In genomic region chr13:56780746-56781469, GRCm38 (mm10) we compare ENCODE assay signal across 13 mouse cellular contexts. TPM values are rescaled to one million over a fixed set of nuclear protein-coding genes. Genes with fewer than 3 reads are reported as not detected.
DNase-seq lines count a peak whose midpoint lies in the region; ATAC-seq and TF ChIP-seq lines count a peak whose summit lies in the region.
"Had no signal": no experiment of that assay in that cellular context is flagged by ENCODE, and none has a peak within 500 bp of the region (broad histone marks: within the 10 kb centered on the region; RNA-seq: fewer than 3 reads in every experiment).

No protein-coding gene starts in this region.

- no peak overlapping the region for H3K4me3 ChIP-seq in hindbrain, embryonic 13.5 days
- H3K4me3 ChIP-seq in hindbrain, embryonic 10.5 days, result no peak overlapping the region
- H3K4me3 ChIP-seq in forebrain, embryonic 15.5 days, result no peak overlapping the region
- H3K4me3 ChIP-seq in midbrain, postnatal 0 days (ENCODE audit: low read depth, low read length), result no peak overlapping the region
- H3K4me3 ChIP-seq: liver, embryonic 13.5 days had no signal

- 0 out of 2 replicates have a peak, but pooled peaks cover 6% of the 10 kb centered on the region for H3K27me3 ChIP-seq in hindbrain, embryonic 13.5 days
- H3K27me3 ChIP-seq in hindbrain, embryonic 10.5 days (ENCODE audit: insufficient read depth, poor library complexity, severe bottlenecking), result no peaks in the 10 kb centered on the region
- no peaks in the 10 kb centered on the region for H3K27me3 ChIP-seq in forebrain, embryonic 15.5 days
- H3K27me3 ChIP-seq in midbrain, postnatal 0 days (ENCODE audit: insufficient read depth, low read length), result no peaks in the 10 kb centered on the region
- H3K27me3 ChIP-seq: liver, embryonic 13.5 days had no signal

- H3K9me3 ChIP-seq in hindbrain, embryonic 13.5 days, result peaks cover 8% of the 10 kb centered on the region
- peaks cover 7% of the 10 kb centered on the region; the same call in 1 of the 2 replicates for H3K9me3 ChIP-seq in hindbrain, embryonic 10.5 days
- H3K9me3 ChIP-seq in forebrain, embryonic 15.5 days, result no peaks in the 10 kb centered on the region
- no peaks in the 10 kb centered on the region for H3K9me3 ChIP-seq in midbrain, postnatal 0 days (ENCODE audit: low read length)
- H3K9me3 ChIP-seq: liver, embryonic 13.5 days had no signal

- TF ChIP-seq CTCF in midbrain, postnatal 0 days (IDR thresholded peaks at IDR 0.05), result peak; percentile 15; the same call in 1 of the 2 replicates

- no peak for DNase-seq in hindbrain, embryonic 10.5 days (ENCODE audit: low spot score)
- DNase-seq in R1 (ENCODE audit: low read depth, low spot score), result peak; percentile 21
- peak; percentile 43 for DNase-seq in midbrain, postnatal 0 days (ENCODE audit: low spot score)
- no peak for DNase-seq in gastrocnemius, postnatal 14 days
- DNase-seq in left cerebral cortex, postnatal 10 days (ENCODE audit: extremely low spot score in 1 of 2, low spot score in 2 of 2), result no peak
- DNase-seq: cerebellum, postnatal 36 days; liver, embryonic 13.5 days; lung, postnatal 4 days; thymus, postnatal 4 days had no signal

- WGBS in hindbrain, embryonic 13.5 days, result 55% methylated on average over 13 of the region's 13 CpGs
- 73% methylated on average over 13 of the region's 13 CpGs for WGBS in hindbrain, embryonic 10.5 days
- WGBS in forebrain, embryonic 15.5 days, result 39% methylated on average over 13 of the region's 13 CpGs
- 29% methylated on average over 13 of the region's 13 CpGs for WGBS in midbrain, postnatal 0 days

- H3K27ac ChIP-seq in hindbrain, embryonic 13.5 days, result peak overlapping the region; percentile 76
- H3K27ac ChIP-seq in hindbrain, embryonic 10.5 days, result no peak overlapping the region
- peak overlapping the region; percentile 46 for H3K27ac ChIP-seq in forebrain, embryonic 15.5 days (replicated peaks)
- H3K27ac ChIP-seq in midbrain, postnatal 0 days (ENCODE audit: low read depth, low read length), result peak overlapping the region; percentile 69
- H3K27ac ChIP-seq: kidney, postnatal 0 days; liver, embryonic 13.5 days had no signal

- H3K4me1 ChIP-seq in hindbrain, embryonic 13.5 days (replicated peaks), result peaks cover 34% of the 10 kb centered on the region
- H3K4me1 ChIP-seq in hindbrain, embryonic 10.5 days (replicated peaks), result peaks cover 17% of the 10 kb centered on the region; the same call in 1 of the 2 replicates
- peaks cover 10% of the 10 kb centered on the region for H3K4me1 ChIP-seq in forebrain, embryonic 15.5 days
- H3K4me1 ChIP-seq in midbrain, postnatal 0 days (ENCODE audit: insufficient read depth, low read length), result peaks cover 15% of the 10 kb centered on the region; the same call in 1 of the 2 replicates
- H3K4me1 ChIP-seq: liver, embryonic 13.5 days had no signal

- intact Hi-C loops in gastrocnemius, postnatal 14 days (cut with DNase I; ENCODE audit: low total_unique reads), result no loop called here
- intact Hi-C loops in left cerebral cortex, postnatal 10 days (cut with DNase I), result no loop called here

- no peak overlapping the region for H3K4me2 ChIP-seq in hindbrain, embryonic 13.5 days
- no peak overlapping the region for H3K4me2 ChIP-seq in forebrain, embryonic 15.5 days (replicated peaks)
- no peak overlapping the region for H3K4me2 ChIP-seq in midbrain, postnatal 0 days (ENCODE audit: low read depth, low read length, poor library complexity, severe bottlenecking)
- H3K4me2 ChIP-seq: heart, embryonic 11.5 days; liver, embryonic 13.5 days had no signal

- ATAC-seq in hindbrain, embryonic 13.5 days (ENCODE audit: low FRiP score), result peak; percentile 19; the same call in 1 of the 2 replicates
- 0 out of 2 replicates have a peak, but pooled peaks have one; percentile 15 for ATAC-seq in forebrain, embryonic 15.5 days (replicated peaks)
- peak; percentile 20; the same call in 1 of the 2 replicates for ATAC-seq in midbrain, postnatal 0 days (ENCODE audit: low FRiP score)

- H3K9ac ChIP-seq in hindbrain, embryonic 13.5 days, result peak overlapping the region; percentile 39; the same call in 1 of the 2 replicates
- no peak overlapping the region for H3K9ac ChIP-seq in forebrain, embryonic 15.5 days (replicated peaks)
- H3K9ac ChIP-seq in midbrain, postnatal 0 days (replicated peaks; ENCODE audit: low read length, poor library complexity, severe bottlenecking), result 0 out of 2 replicates have a peak overlapping the region, but pooled peaks have one; percentile 8
- H3K9ac ChIP-seq: liver, embryonic 13.5 days had no signal

- H3K36me3 ChIP-seq in hindbrain, embryonic 13.5 days, result 0 out of 2 replicates have a peak, but pooled peaks cover 5% of the 10 kb centered on the region
- no peaks in the 10 kb centered on the region for H3K36me3 ChIP-seq in hindbrain, embryonic 10.5 days
- H3K36me3 ChIP-seq in forebrain, embryonic 15.5 days, result no peaks in the 10 kb centered on the region
- H3K36me3 ChIP-seq in midbrain, postnatal 0 days (ENCODE audit: insufficient read depth, low read length), result no peaks in the 10 kb centered on the region
- H3K36me3 ChIP-seq: liver, embryonic 13.5 days had no signal

RNA-seq across cellular contexts. Expression of gene Gm45623, which starts 27.3 kb away (rescaled TPM):
- 1.5 and 1.7 TPM in 2 replicates for polyA plus RNA-seq in hindbrain, embryonic 13.5 days (2015; fragmentation: Nextera tagmentation; extraction: Ambion mirVana)
- polyA plus RNA-seq in hindbrain, embryonic 10.5 days (2016; fragmentation: Nextera tagmentation; extraction: Ambion mirVana), result 0.21 TPM in 1 of 2 replicates, not detected in the other
- polyA plus RNA-seq in forebrain, embryonic 15.5 days (2015; fragmentation: Nextera tagmentation; extraction: Ambion mirVana), result 0.74 and 0.98 TPM in 2 replicates
- 7.9 and 11.3 TPM in 2 replicates for total RNA-seq in midbrain, postnatal 0 days (2014; rRNA removed)
- 2.0 and 2.2 TPM in 2 replicates for polyA plus RNA-seq in midbrain, postnatal 0 days (2015; fragmentation: Nextera tagmentation; extraction: Ambion mirVana)
- total RNA-seq in gastrocnemius, postnatal 14 days (2021), result not detected
- total RNA-seq in left cerebral cortex, postnatal 10 days (2021), result 10 to 100 TPM in 1 of 2 experiments, 1 to 10 TPM in 1; 6.9 to 13.1 TPM
- polyA plus RNA-seq: kidney, postnatal 0 days; liver, embryonic 13.5 days had no signal

Comparison
In these comparisons a context has a peak if more than half of its experiments do, and no peak if none do; other contexts are left out.
1. DNase-seq: peak in R1 (single experiment) and midbrain, postnatal 0 days (single experiment); none in hindbrain, embryonic 10.5 days (single experiment), gastrocnemius, postnatal 14 days (single experiment) and left cerebral cortex, postnatal 10 days (0 of 2).
2. Peak in every context shown above with its lines, with median percentiles within 50 percentile points of each other: ATAC-seq.